Mouse (Mus musculus) frontal cortex, postnatal 25 days (tissue): ENCODE results near the gene Lamp3.
"Not testable (repeated sequence)": the region's sequence is repeated elsewhere in the genome, so short reads cannot be mapped to it uniquely, and the experiment has no call there.

Source experiments
- DNase-seq, 2 experiments: peaks; one replicate each; pipeline ENCODE4 v3.0.0; 2022; ENCODE audit warnings: low spot score in 2 of 2

The Lamp3 gene

GRCm38 (mm10) chr16:19706216-19706615, at the start of gene Lamp3:
Gene Lamp3, minus strand, starts transcription at chr16:19706375.
- no peak for DNase-seq

GRCm38 (mm10) chr16:19732896-19733295, 26.7 kb upstream of the Lamp3 start:
- DNase-seq: no peak

- DNase-seq: not testable (repeated sequence)
These were observed 18.0 kb upstream of the Lamp3 start for GRCm38 (mm10) chr16:19724139-19724538.

GRCm38 (mm10) chr16:19720959-19721358, 14.8 kb upstream of the Lamp3 start:
- no peak for DNase-seq

GRCm38 (mm10) chr16:19707381-19707780, 1.2 kb upstream of the Lamp3 start:
- DNase-seq: no peak

- no peak for DNase-seq
These were observed 7.0 kb downstream of the Lamp3 start for GRCm38 (mm10) chr16:19699207-19699606.

- DNase-seq: no peak
These were observed 35.3 kb downstream of the Lamp3 start for GRCm38 (mm10) chr16:19670768-19671357.

GRCm38 (mm10) chr16:19666312-19666711, 39.9 kb downstream of the Lamp3 start:
- no peak for DNase-seq

GRCm38 (mm10) chr16:19629816-19630215, 76.4 kb downstream of the Lamp3 start, which contains the start of gene Olfr171:
Gene Olfr171, minus strand, starts transcription at chr16:19629916.
- no peak for DNase-seq

- DNase-seq: not testable (repeated sequence)
These were observed 94.4 kb downstream of the Lamp3 start, which contains the start of gene Olfr170 for GRCm38 (mm10) chr16:19611782-19612181. Gene Olfr170, minus strand, starts transcription at chr16:19611882.
